Mouse (Mus musculus) G1E (cell line): Measurements from ENCODE around the gene Ms4a4d. TPM values are rescaled to one million over a fixed set of nuclear protein-coding genes. Genes with fewer than 3 reads are reported as not detected.

ENCODE experiments used
- ATAC-seq: 2 replicates; pipeline ENCODE4 v1.8.0; 2016; ENCODE audit warnings: mild to moderate bottlenecking; ENCODE audit not compliant: insufficient number of reproducible peaks, poor library complexity, low FRiP score, severe bottlenecking; ENCODE audit errors: extremely low read depth
- DNase-seq: peaks from one replicate; pipeline ENCODE4 v3.0.0; 2012; ENCODE audit warnings: low spot score
- H3K27me3 ChIP-seq: 2 replicates; pipeline ENCODE4 v1.6.1; 2012; ENCODE audit warnings: mild to moderate bottlenecking, low read length, inconsistent platforms; ENCODE audit not compliant: insufficient read depth
- H3K36me3 ChIP-seq: replicated peaks from 2 replicates; pipeline ENCODE3; 2012; ENCODE audit warnings: mild to moderate bottlenecking, inconsistent platforms
- H3K4me1 ChIP-seq: 2 replicates; pipeline ENCODE4 v1.6.1; 2012; ENCODE audit warnings: low read depth, low read length, inconsistent platforms, mixed read lengths; ENCODE audit not compliant: insufficient read depth
- H3K4me3 ChIP-seq: 2 replicates; pipeline ENCODE4 v1.5.1; 2012; ENCODE audit warnings: low read depth, mild to moderate bottlenecking, inconsistent platforms, low read length, moderate library complexity, mixed read lengths
- H3K9me3 ChIP-seq: replicated peaks from 2 replicates; pipeline ENCODE4 v1.6.1; 2012; ENCODE audit warnings: inconsistent platforms
- CTCF ChIP-seq: IDR thresholded peaks from 2 replicates; pipeline ENCODE4 v1.5.1; 2012; ENCODE audit warnings: low read depth, low read length, inconsistent platforms, mixed read lengths
- GATA1 ChIP-seq: IDR thresholded peaks from 2 replicates; pipeline ENCODE4 v1.6.1; 2012; ENCODE audit warnings: borderline replicate concordance, low read length, inconsistent platforms, mixed read lengths
- GATA2 ChIP-seq: IDR thresholded peaks from 2 replicates; pipeline ENCODE4 v1.6.1; 2012; ENCODE audit warnings: low read depth, low read length, inconsistent platforms, borderline replicate concordance
- POLR2AphosphoS5 ChIP-seq: IDR thresholded peaks from 2 replicates; pipeline ENCODE4 v1.6.1; 2012; ENCODE audit warnings: low read depth, low read length, inconsistent platforms; ENCODE audit not compliant: insufficient replicate concordance
- TAL1 ChIP-seq: conservative IDR thresholded peaks from 2 replicates; pipeline ENCODE4 v1.6.1; 2012; ENCODE audit warnings: low read depth, low read length, inconsistent platforms, mixed read lengths
- polyA plus RNA-seq: library from polyadenylated mRNA; stranded (reverse); fragments of >175 nt; gene quantifications from 2 replicates; pipeline ENCODE4 v1.2.3, GENCODE M21; 2012
- total RNA-seq, 2 experiments: library from RNA; stranded (forward) in 1 of 2; stranded (reverse) in 1 of 2; fragments of 200-1000 nt in 1 of 2; fragments of >200 nt in 1 of 2; fragmentation: Nextera tagmentation in 1 of 2; gene quantifications; 2 replicates each; pipeline ENCODE4 v1.2.3; 2014 to 2017

The Ms4a4d gene
- total and polyA plus RNA-seq, 3 experiments, result 0.16 TPM; not detected in 2

- Histone ChIP-seq H3K9me3 (no peaks in the 10 kb centered on the region), H3K36me3 (no peaks in the 10 kb centered on the region), H3K27me3 (peaks cover 14% of the 10 kb centered on the region; the same call in 1 of the 2 replicates), H3K4me1 (peaks cover 5% of the 10 kb centered on the region), H3K4me3 (no peak overlapping the region)
- DNase-seq (no peak), ATAC-seq (no peak)
- TF ChIP-seq TAL1 (no peak), POLR2AphosphoS5 (no peak), GATA1 (no peak), CTCF (no peak), GATA2 (no peak)
These were observed 65.4 kb downstream of the Ms4a4d start for GRCm38 (mm10) chr19:11602026-11602425.

GRCm38 (mm10) chr19:11604603-11605002 is 68.0 kb downstream of the Ms4a4d start, which contains the start of gene Ms4a6d:
TSS of gene Ms4a6d (minus strand) at chr19:11604849.
- no peak within 1 kb of the TSS for H3K4me3 ChIP-seq
- H3K9me3 ChIP-seq, result no peaks in the 10 kb centered on the region
- H3K27me3 ChIP-seq, result peaks cover 16% of the 10 kb centered on the region; the same call in 1 of the 2 replicates
- ATAC-seq, result no peak
- no peaks in the 10 kb centered on the region for H3K36me3 ChIP-seq
- TF ChIP-seq CTCF (no peak), GATA2 (no peak)
- peaks cover 8% of the 10 kb centered on the region for H3K4me1 ChIP-seq
- DNase-seq, result no peak

Other genes with a start within 250 kb of the Ms4a4d start
- gene Ms4a14, start 222.3 kb upstream of the Ms4a4d start, total RNA-seq (2014; fragmentation: Nextera tagmentation), result not detected in 2 replicates
- 0.05 and 0.06 TPM in 2 replicates for gene Ms4a14, start 222.3 kb upstream of the Ms4a4d start, total RNA-seq (2017)
- gene Ms4a14, start 222.3 kb upstream of the Ms4a4d start, polyA plus RNA-seq, result not detected in 2 replicates
- not detected in 2 replicates for gene Ms4a7, start 200.7 kb upstream of the Ms4a4d start, total RNA-seq (2014; fragmentation: Nextera tagmentation)
- 0.05 and 0.12 TPM in 2 replicates for gene Ms4a7, start 200.7 kb upstream of the Ms4a4d start, total RNA-seq (2017)
- gene Ms4a7, start 200.7 kb upstream of the Ms4a4d start, polyA plus RNA-seq, result not detected in 2 replicates
- gene Ms4a4a, start 161.3 kb upstream of the Ms4a4d start, total RNA-seq (2014; fragmentation: Nextera tagmentation), result not detected in 2 replicates
- not detected in 2 replicates for gene Ms4a4a, start 161.3 kb upstream of the Ms4a4d start, total RNA-seq (2017)
- not detected in 2 replicates for gene Ms4a4a, start 161.3 kb upstream of the Ms4a4d start, polyA plus RNA-seq
- not detected in 2 replicates for gene Ms4a4c, start 132.0 kb upstream of the Ms4a4d start, total RNA-seq (2014; fragmentation: Nextera tagmentation)
- not detected in 2 replicates for gene Ms4a4c, start 132.0 kb upstream of the Ms4a4d start, total RNA-seq (2017)
- not detected in 2 replicates for gene Ms4a4c, start 132.0 kb upstream of the Ms4a4d start, polyA plus RNA-seq
- not detected in 2 replicates for gene Ms4a4b, start 93.2 kb upstream of the Ms4a4d start, total RNA-seq (2014; fragmentation: Nextera tagmentation)
- 0.06 and 0.27 TPM in 2 replicates for gene Ms4a4b, start 93.2 kb upstream of the Ms4a4d start, total RNA-seq (2017)
- gene Ms4a4b, start 93.2 kb upstream of the Ms4a4d start, polyA plus RNA-seq, result not detected in 2 replicates
- gene Ms4a6c, start 67.4 kb upstream of the Ms4a4d start, total RNA-seq (2014; fragmentation: Nextera tagmentation), result 0.78 TPM in 1 of 2 replicates, not detected in the other
- gene Ms4a6c, start 67.4 kb upstream of the Ms4a4d start, total RNA-seq (2017), result 1.9 and 2.6 TPM in 2 replicates
- gene Ms4a6c, start 67.4 kb upstream of the Ms4a4d start, polyA plus RNA-seq, result 0.03 TPM in 2 replicates
- 1.4 and 2.1 TPM in 2 replicates for gene Gm8369, start 50.9 kb upstream of the Ms4a4d start, total RNA-seq (2014; fragmentation: Nextera tagmentation)
- gene Gm8369, start 50.9 kb upstream of the Ms4a4d start, total RNA-seq (2017), result 0.87 and 0.98 TPM in 2 replicates
- not detected in 2 replicates for gene Gm8369, start 50.9 kb upstream of the Ms4a4d start, polyA plus RNA-seq
- gene Ms4a6b, start 20.3 kb upstream of the Ms4a4d start, total RNA-seq (2014; fragmentation: Nextera tagmentation), result 0.23 TPM in 1 of 2 replicates, not detected in the other
- 2.5 and 3.1 TPM in 2 replicates for gene Ms4a6b, start 20.3 kb upstream of the Ms4a4d start, total RNA-seq (2017)
- 0.21 TPM in 1 of 2 replicates, not detected in the other for gene Ms4a6b, start 20.3 kb upstream of the Ms4a4d start, polyA plus RNA-seq
- gene Ms4a6d, start 68.0 kb downstream of the Ms4a4d start, total RNA-seq (2014; fragmentation: Nextera tagmentation), result 1.4 TPM in 1 of 2 replicates, not detected in the other
- gene Ms4a6d, start 68.0 kb downstream of the Ms4a4d start, total RNA-seq (2017), result 2.2 and 3.1 TPM in 2 replicates
- gene Ms4a6d, start 68.0 kb downstream of the Ms4a4d start, polyA plus RNA-seq, result 0.05 TPM in 1 of 2 replicates, not detected in the other
- gene Ms4a2, start 86.9 kb downstream of the Ms4a4d start, total RNA-seq (2014; fragmentation: Nextera tagmentation), result 1.3 and 1.4 TPM in 2 replicates
- gene Ms4a2, start 86.9 kb downstream of the Ms4a4d start, total RNA-seq (2017), result 19.1 and 20.6 TPM in 2 replicates
- gene Ms4a2, start 86.9 kb downstream of the Ms4a4d start, polyA plus RNA-seq, result 0.03 TPM in 1 of 2 replicates, not detected in the other
- not detected in 2 replicates for gene Ms4a3, start 104.0 kb downstream of the Ms4a4d start, total RNA-seq (2014; fragmentation: Nextera tagmentation)
- 0.35 TPM in 1 of 2 replicates, not detected in the other for gene Ms4a3, start 104.0 kb downstream of the Ms4a4d start, total RNA-seq (2017)
- gene Ms4a3, start 104.0 kb downstream of the Ms4a4d start, polyA plus RNA-seq, result not detected in 2 replicates
- not detected in 2 replicates for gene Oosp2, start 123.8 kb downstream of the Ms4a4d start, total RNA-seq (2014; fragmentation: Nextera tagmentation)
- gene Oosp2, start 123.8 kb downstream of the Ms4a4d start, total RNA-seq (2017), result not detected in 2 replicates
- gene Oosp2, start 123.8 kb downstream of the Ms4a4d start, polyA plus RNA-seq, result not detected in 2 replicates
- not detected in 2 replicates for gene Oosp1, start 154.3 kb downstream of the Ms4a4d start, total RNA-seq (2014; fragmentation: Nextera tagmentation)
- 0.11 TPM in 1 of 2 replicates, not detected in the other for gene Oosp1, start 154.3 kb downstream of the Ms4a4d start, total RNA-seq (2017)
- not detected in 2 replicates for gene Oosp1, start 154.3 kb downstream of the Ms4a4d start, polyA plus RNA-seq
- gene Oosp3, start 160.3 kb downstream of the Ms4a4d start, total RNA-seq (2014; fragmentation: Nextera tagmentation), result not detected in 2 replicates
- not detected in 2 replicates for gene Oosp3, start 160.3 kb downstream of the Ms4a4d start, total RNA-seq (2017)
- not detected in 2 replicates for gene Oosp3, start 160.3 kb downstream of the Ms4a4d start, polyA plus RNA-seq
- not detected in 2 replicates for gene Gif, start 210.8 kb downstream of the Ms4a4d start, total RNA-seq (2014; fragmentation: Nextera tagmentation)
- gene Gif, start 210.8 kb downstream of the Ms4a4d start, total RNA-seq (2017), result 0.06 TPM in 1 of 2 replicates, not detected in the other
- gene Gif, start 210.8 kb downstream of the Ms4a4d start, polyA plus RNA-seq, result not detected in 2 replicates
- 42.2 and 53.1 TPM in 2 replicates for gene Mrpl16, start 233.6 kb downstream of the Ms4a4d start, total RNA-seq (2014; fragmentation: Nextera tagmentation)
- gene Mrpl16, start 233.6 kb downstream of the Ms4a4d start, total RNA-seq (2017), result 68.5 and 91.4 TPM in 2 replicates
- 10.1 and 27.1 TPM in 2 replicates for gene Mrpl16, start 233.6 kb downstream of the Ms4a4d start, polyA plus RNA-seq